Mouse (Mus musculus) spleen, postnatal 36 days (tissue): ENCODE results near the gene Olfr1126.
"Not testable (repeated sequence)": the region's sequence is repeated elsewhere in the genome, so short reads cannot be mapped to it uniquely, and the experiment has no call there.

Experiments used
- DNase-seq, 2 experiments: peaks; one replicate each; pipeline ENCODE4 v3.0.0; 2022; ENCODE audit warnings: low spot score in 2 of 2, mixed read lengths in 1 of 2

Gene Olfr1126

DNA sequence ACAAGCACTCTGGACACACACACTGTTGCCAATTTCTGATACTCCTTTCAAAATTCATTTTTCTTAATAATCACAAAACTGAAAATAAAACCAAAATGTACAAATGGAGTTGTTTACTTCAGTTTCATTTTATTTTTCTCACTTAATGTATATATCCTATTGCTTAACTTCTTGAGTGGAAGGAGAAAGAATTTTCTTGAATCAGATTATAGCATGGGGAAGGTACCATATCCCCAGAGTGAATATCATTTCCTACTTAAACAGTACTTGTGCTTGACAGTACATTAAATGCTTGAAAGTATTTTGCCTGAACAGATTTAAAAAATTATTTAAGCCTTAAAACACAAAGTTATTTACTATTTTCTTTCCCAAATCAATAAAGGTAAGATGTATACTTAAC is at the start of gene Olfr1126:
Gene Olfr1126, plus strand, starts transcription at position 301 of the 400 bp plus-strand sequence.
- DNase-seq = no peak

DNA sequence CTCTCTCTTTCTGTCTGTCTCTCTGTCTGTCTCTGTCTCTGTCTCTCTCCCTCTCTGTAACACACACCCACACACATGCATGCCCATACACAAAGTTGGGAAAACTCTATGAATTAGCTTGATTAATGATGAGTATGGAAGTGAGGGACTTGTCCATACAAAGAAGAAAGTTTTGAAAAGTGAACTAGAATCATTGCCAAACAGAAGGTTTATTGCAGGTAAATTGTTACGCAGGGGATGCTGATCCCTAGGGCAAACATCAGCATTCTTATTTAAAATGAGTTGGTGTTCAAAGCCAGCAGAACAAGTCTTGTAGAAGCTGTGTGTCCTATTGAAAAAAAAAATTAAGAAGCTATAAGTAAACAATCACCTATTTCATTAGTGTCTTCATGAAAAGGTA is 37.4 kb upstream of the Olfr1126 start, which contains the start of gene Olfr1123:
Gene Olfr1123, plus strand, starts transcription at position 301 of the 400 bp plus-strand sequence.
- no peak for DNase-seq

DNA sequence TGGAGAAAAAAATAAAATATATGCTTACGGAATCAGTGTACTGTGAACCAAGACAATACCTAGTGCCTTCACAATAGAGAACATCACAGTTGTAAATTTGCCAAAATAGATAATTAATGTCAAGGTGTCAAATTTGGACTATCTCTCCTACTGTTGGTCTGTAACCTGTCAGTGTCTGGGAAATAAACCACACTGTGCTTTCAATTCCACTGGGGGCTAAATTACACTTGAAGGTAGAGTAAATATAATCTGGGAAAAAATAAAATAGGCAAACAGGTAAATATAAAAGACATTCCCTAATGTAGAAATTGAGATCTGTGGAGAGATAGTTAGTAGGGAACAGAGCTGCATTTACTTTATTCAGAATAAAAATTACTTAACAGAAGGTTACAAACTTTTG is 23.8 kb upstream of the Olfr1126 start, which contains the start of gene Olfr1124:
Gene Olfr1124, plus strand, starts transcription at position 301 of the 400 bp plus-strand sequence.
- no peak for DNase-seq

DNA sequence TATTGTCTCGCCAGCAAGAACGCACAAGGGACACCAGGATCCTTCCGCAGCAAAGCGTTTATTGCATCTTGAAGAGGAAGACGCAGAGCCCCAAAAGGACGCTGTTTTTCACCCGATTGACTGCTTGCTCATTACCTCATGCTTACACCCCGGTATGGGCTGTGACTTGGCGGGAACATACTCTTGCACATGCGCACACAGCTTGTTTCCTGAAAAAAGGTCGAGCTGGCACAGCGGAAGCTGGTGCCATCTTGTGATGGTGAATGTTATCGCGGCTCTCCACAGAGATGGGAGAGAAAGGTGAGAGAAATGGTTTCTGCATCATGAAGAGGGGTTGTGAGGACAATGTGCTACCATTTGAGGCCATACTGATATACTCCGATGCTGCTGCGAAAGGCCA is 16.0 kb upstream of the Olfr1126 start:
- DNase-seq = no peak

DNA sequence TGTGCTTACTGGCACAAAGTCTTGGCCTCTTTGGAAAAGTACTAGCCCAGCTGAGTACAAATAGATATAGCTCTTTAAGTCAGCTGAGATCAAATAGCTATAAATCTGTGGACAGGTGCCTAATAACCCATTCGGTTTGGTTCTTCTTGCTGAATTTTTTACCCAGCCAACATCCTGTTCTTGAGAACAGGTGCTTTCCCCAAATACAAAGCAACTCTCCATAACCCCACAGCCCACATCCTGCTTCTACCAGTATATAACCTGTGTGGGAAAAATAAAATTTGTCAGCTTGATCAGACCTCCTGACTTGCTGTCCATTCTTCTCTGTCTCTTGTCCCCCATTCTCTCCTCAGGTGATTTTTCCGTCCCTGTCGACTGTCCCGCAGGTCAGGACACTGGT is 8.0 kb downstream of the Olfr1126 start:
- no peak for DNase-seq

DNA sequence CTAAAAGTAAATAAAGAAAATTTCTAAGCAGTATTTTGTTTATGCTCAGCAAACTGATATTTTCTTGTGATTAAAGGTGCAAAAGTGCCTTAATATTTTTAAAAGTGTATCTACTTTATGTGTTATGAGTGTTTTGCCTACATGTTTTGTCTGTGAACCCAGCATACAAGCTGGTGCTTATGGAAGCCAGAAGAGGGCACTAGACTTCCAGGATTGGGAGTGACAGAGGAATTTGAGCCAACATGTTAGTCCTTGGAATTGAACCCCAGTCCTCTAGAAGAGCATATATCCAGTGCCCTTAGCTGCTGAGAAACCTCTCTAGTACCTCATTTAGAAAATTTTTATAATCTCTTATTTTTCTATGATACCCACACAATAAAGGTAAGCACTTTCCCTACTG is 26.4 kb downstream of the Olfr1126 start:
- DNase-seq = no peak

DNA sequence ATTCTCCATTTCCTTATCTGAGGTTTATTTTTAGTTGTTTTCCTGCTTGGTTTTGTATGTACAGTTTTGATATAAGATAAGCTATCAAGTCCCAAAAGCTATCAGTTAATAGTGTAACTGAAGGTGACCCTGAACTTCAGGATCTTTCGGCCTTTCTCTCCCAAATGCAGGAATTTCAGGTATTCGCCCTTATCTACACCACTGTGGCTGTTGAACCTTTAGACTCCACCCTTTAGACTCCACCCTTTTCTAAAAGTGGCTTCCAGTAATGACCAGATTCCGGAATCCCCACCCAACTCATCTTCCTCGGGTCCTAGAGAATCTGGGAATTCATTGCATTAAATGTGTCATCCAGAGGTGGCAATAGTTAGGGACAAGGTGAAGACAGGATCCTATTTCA is 27.4 kb downstream of the Olfr1126 start:
- DNase-seq = no peak

DNA sequence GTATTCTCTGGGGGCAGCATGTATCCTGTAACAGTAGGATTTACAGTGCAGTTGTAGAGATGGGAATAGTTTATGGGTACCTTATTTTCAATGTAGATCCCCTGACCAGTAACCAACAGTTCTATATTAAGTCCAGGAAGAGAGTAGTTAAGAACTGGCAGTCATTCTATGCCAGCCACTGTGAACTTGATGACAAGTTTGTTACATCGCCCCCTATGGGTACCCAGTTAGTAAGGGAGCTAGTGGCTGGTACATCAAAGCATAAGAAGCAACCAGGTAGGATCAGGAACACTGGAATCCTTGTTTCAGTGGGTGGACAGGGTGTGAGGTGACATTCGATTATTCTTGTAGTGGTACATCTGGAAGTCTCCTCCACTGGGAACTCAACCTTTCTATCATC is 28.5 kb downstream of the Olfr1126 start:
- DNase-seq = no peak

DNA sequence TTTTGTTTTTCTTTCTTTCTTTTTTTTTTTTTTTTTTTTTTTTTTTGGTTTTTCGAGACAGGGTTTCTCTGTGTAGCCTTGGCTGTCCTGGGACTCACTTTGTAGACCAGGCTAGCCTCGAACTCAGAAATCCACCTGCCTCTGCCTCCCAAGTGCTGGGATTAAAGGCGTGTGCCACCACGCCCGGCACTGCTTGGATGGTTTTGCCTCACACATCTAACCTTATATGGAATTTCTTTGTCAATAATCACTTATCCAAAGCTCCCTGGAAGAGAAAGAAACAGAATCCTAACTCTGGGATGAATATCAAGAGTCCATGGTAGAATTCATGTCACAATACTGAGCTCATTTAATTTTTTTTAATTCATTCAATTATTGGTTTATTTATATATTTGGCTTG is 43.2 kb downstream of the Olfr1126 start, which contains the start of gene Pramel7:
Gene Pramel7, minus strand, starts transcription at position 101 of the 400 bp plus-strand sequence.
- not testable (repeated sequence) for DNase-seq

DNA sequence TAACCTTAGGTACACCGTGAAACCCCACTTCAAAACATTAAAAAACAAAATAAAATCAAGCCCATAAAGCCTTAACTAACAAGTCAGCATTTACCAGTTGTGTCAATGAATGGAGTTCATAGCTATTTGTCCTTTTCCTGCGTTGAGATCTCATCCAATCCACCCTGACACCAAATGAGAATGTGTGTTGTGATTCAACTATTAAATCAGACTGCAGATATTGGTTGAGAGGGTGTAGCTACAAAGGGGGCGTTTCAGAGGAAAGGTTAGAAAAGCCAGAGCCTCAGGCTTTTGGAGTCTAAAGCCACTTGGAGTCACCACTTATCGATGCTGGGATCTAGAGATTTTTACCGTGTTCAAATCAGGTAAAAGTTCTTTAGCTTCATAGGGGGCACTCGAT is 52.5 kb downstream of the Olfr1126 start, which contains the start of gene Pramel6:
Gene Pramel6, plus strand, starts transcription at position 301 of the 400 bp plus-strand sequence.
- DNase-seq = no peak
